Mouse (Mus musculus) small intestine, adult 2 months (tissue): ENCODE measurements around the gene Stk40. TPM values are rescaled to one million over a fixed set of nuclear protein-coding genes. Genes with fewer than 3 reads are reported as not detected.

Source experiments
- H3K27ac ChIP-seq: fragments of 200-500 bp; 2 replicates; pipeline ENCODE4 v1.5.1; 2012; ENCODE audit warnings: low read depth, low read length, control low read depth, inconsistent platforms; ENCODE audit not compliant: insufficient read depth
- H3K27me3 ChIP-seq: fragments of 200-500 bp; 2 replicates; pipeline ENCODE4 v1.6.1; 2012; ENCODE audit warnings: mild to moderate bottlenecking, moderate library complexity, low read length, inconsistent platforms; ENCODE audit not compliant: control insufficient read depth, insufficient read depth
- H3K36me3 ChIP-seq: fragments of 200-500 bp; 2 replicates; pipeline ENCODE4 v1.6.1; 2012; ENCODE audit warnings: mild to moderate bottlenecking, low read length, control low read depth, inconsistent platforms; ENCODE audit not compliant: control insufficient read depth, insufficient read depth
- H3K4me1 ChIP-seq: fragments of 200-500 bp; 2 replicates; pipeline ENCODE4 v1.6.1; 2012; ENCODE audit warnings: low read length, inconsistent platforms, mixed read lengths; ENCODE audit not compliant: control insufficient read depth, insufficient read depth, insufficient read length
- H3K4me3 ChIP-seq: fragments of 200-500 bp; 2 replicates; pipeline ENCODE4 v1.5.1; 2012; ENCODE audit warnings: low read depth, mild to moderate bottlenecking, control low read depth, inconsistent platforms, low read length, moderate library complexity
- CTCF ChIP-seq: fragments of 200-500 bp; IDR thresholded peaks from 2 replicates; pipeline ENCODE4 v1.5.1; 2012; ENCODE audit warnings: low read depth, mild to moderate bottlenecking, control low read depth, inconsistent platforms, low read length, moderate library complexity, mixed read lengths; ENCODE audit not compliant: insufficient replicate concordance, insufficient read length; ENCODE audit errors: extremely low read depth
- POLR2A ChIP-seq: fragments of 200-500 bp; IDR thresholded peaks from 2 replicates; pipeline ENCODE4 v1.6.1; 2012; ENCODE audit warnings: low read depth, mild to moderate bottlenecking, control low read depth, inconsistent platforms, low read length, moderate library complexity
- WGBS: fragments of 180-500 bp; shearing (Covaris S2); methylation state at CpG from one replicate; pipeline ENCODE4 v1.1.7; 2018; 5-methylcytosine and 5-hydroxymethylcytosine counted together
- polyA plus RNA-seq: library from polyadenylated mRNA; depleted of rRNA; stranded (reverse); fragments of >200 nt; gene quantifications from 2 replicates; pipeline ENCODE4 v1.2.3, GENCODE M21; 2012

The Stk40 gene
- polyA plus RNA-seq, 1 experiment = 24.0 TPM

DNA sequence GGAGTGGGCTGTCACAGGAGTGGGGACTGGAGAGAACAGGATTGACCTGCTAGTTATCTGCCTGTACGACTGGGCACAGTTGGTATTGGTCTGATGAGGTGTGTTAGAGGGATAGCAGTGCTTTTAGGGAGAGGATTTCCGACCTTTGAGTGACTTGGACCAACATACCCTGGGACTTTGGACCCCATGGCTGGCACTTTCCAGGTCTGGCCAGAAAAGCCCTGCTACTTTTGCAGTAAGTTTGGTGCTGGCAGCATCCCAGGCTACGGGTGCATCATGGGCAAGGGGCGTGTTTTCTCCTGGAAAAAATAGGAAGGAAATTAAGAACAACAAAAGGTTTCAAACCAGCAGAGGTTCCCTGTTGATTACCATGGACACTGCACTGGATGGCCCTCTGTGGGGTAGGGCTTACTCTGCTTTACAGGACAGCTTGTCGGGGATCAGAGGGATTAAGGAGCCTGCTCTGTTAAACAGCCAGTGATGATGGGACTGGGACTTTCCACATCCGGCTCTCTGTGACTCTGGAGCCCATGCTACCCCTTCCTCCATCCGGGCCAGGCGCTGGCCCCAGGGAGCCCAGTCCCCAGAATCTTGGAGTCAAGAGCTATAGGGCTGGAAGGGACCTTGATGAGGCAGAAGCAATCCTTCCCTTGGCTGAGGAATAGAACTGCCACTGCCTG lies 4.4 kb downstream of the Stk40 start:
- TF ChIP-seq POLR2A (no peak), CTCF (no peak)
- WGBS = 42% methylated on average over 8 of the region's 8 CpGs
- Histone ChIP-seq H3K27ac (0 out of 2 replicates have a peak overlapping the region, but pooled peaks have one; percentile 43), H3K4me3 (no peak overlapping the region), H3K36me3 (no peaks in the 10 kb centered on the region), H3K27me3 (no peaks in the 10 kb centered on the region), H3K4me1 (peaks cover 34% of the 10 kb centered on the region)

- H3K27me3 ChIP-seq = no peaks in the 10 kb centered on the region
- H3K36me3 ChIP-seq = no peaks in the 10 kb centered on the region
- TF ChIP-seq POLR2A = no peak
- no peak for TF ChIP-seq CTCF
- 65% methylated on average over 10 of the region's 10 CpGs for WGBS
- H3K4me1 ChIP-seq = peaks cover 38% of the 10 kb centered on the region
- H3K4me3 ChIP-seq = 0 out of 2 replicates have a peak overlapping the region, but pooled peaks have one; percentile 1
- peak overlapping the region; percentile 91 for H3K27ac ChIP-seq
These were observed 6.0 kb downstream of the Stk40 start for GRCm38 (mm10) chr4:126109613-126110373.

GRCm38 (mm10) chr4:126110374-126111152 lies 6.8 kb downstream of the Stk40 start:
- Histone ChIP-seq H3K4me3 (peak overlapping the region; percentile 1; the same call in 1 of the 2 replicates), H3K27ac (peak overlapping the region; percentile 91), H3K27me3 (no peaks in the 10 kb centered on the region), H3K36me3 (peaks cover 3% of the 10 kb centered on the region; the same call in 1 of the 2 replicates), H3K4me1 (peaks cover 33% of the 10 kb centered on the region)
- 19% methylated on average over 12 of the region's 12 CpGs for WGBS
- TF ChIP-seq POLR2A = no peak
- peak; percentile 22; the same call in 1 of the 2 replicates for TF ChIP-seq CTCF

DNA sequence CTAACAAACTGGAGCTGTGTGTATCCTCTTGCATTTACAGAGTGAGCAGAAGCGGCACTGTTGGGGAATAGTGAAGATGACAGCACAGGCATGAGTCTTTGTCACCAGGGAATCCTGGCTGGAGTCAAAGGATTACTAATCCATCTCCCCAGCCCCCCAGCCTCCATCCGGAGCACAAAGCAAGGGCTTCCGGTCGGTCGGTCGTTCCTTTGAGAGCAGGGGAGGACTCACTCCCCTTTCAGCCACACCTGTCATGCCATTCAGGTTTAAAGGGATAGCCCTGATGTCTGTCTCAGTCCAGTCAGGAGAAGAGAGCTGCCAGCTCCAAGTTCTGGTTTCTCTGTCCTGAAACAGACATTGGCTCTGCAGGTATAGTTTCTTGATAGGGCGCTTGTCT lies 7.4 kb downstream of the Stk40 start:
- Histone ChIP-seq H3K36me3 (peaks cover 3% of the 10 kb centered on the region; the same call in 1 of the 2 replicates), H3K4me3 (no peak overlapping the region), H3K27ac (peak overlapping the region; percentile 91), H3K4me1 (peaks cover 33% of the 10 kb centered on the region), H3K27me3 (no peaks in the 10 kb centered on the region)
- 29% methylated on average over 7 of the region's 7 CpGs for WGBS
- TF ChIP-seq CTCF = no peak
- no peak for TF ChIP-seq POLR2A

- Histone ChIP-seq H3K36me3 (peaks cover 7% of the 10 kb centered on the region; the same call in 1 of the 2 replicates), H3K4me1 (peaks cover 23% of the 10 kb centered on the region)
- WGBS = 59% methylated on average over 4 of the region's 4 CpGs
These were observed 9.5 kb downstream of the Stk40 start for GRCm38 (mm10) chr4:126113243-126113642.

DNA sequence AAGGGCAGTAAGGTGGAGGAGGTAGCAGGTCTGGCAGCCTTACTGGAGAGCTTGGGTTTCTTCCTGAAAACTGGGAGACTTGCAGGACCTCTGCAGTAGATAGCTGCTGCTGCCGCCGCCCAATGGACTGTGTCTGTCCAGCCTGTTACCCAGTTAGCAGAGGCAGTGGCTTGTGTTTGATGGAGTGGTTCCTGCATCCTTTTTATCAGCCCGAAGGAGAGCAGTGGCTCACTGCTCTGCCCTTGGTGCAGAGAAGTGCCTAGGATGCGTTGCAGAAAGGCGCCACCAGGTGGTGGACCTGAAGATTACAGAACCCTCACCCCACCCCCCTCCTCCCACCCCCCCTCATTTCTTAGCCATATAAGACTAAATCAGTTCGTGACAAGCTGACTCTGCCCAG lies 10.2 kb downstream of the Stk40 start:
- Histone ChIP-seq H3K27ac (no peak overlapping the region), H3K4me1 (peaks cover 17% of the 10 kb centered on the region)

More at GRCm38 (mm10) chr4:126113243-126113642, 9.5 kb downstream of the Stk40 start:
- Histone ChIP-seq H3K27ac (0 out of 2 replicates have a peak overlapping the region, but pooled peaks have one; percentile 16), H3K27me3 (no peaks in the 10 kb centered on the region), H3K4me3 (no peak overlapping the region)
- no peak for TF ChIP-seq POLR2A
- TF ChIP-seq CTCF = no peak

GRCm38 (mm10) chr4:126115411-126115810 lies 11.7 kb downstream of the Stk40 start:
- H3K4me1 ChIP-seq = peaks cover 8% of the 10 kb centered on the region
- H3K4me3 ChIP-seq = no peak overlapping the region
- peaks cover 13% of the 10 kb centered on the region for H3K36me3 ChIP-seq
- H3K27ac ChIP-seq = no peak overlapping the region
- TF ChIP-seq POLR2A = no peak
- no peak for TF ChIP-seq CTCF
- 95% methylated on average over 9 of the region's 9 CpGs for WGBS
- H3K27me3 ChIP-seq = no peaks in the 10 kb centered on the region

More for the DNA sequence above, 10.2 kb downstream of the Stk40 start:
- Histone ChIP-seq H3K4me3 (no peak overlapping the region), H3K36me3 (peaks cover 10% of the 10 kb centered on the region), H3K27me3 (no peaks in the 10 kb centered on the region)
- no peak for TF ChIP-seq POLR2A
- TF ChIP-seq CTCF = peak; percentile 75; the same call in 1 of the 2 replicates
- WGBS = 16% methylated on average over 6 of the region's 6 CpGs
